Mouse (Mus musculus): ENCODE results near the gene Atp6v1g2.
"Not testable (repeated sequence)": the region's sequence is repeated elsewhere in the genome, so short reads cannot be mapped to it uniquely, and the experiment has no call there.

Atp6v1g2 gene

DNA sequence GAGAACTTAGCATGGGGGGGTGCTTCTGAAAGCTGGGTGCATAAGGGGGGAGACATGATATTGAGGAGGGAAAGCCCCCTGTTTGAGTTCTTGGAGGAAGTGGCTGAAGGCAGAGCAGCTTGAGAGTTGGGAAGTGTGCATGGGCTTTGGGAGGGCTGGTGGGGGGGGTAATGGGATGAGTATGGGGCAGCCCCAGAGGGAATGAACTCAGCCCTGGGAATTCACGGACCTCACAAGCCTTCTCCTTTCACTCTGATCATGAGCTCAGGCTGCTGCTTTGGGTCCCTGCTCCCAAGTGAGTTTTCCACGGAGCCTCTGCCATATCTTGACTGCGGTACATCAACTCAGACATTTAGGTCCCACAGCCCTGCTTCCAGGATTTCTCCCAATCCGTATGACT is 31.0 kb upstream of the Atp6v1g2 start:
- no peak for DNase-seq (ENCODE audit: low read depth, low spot score)

DNA sequence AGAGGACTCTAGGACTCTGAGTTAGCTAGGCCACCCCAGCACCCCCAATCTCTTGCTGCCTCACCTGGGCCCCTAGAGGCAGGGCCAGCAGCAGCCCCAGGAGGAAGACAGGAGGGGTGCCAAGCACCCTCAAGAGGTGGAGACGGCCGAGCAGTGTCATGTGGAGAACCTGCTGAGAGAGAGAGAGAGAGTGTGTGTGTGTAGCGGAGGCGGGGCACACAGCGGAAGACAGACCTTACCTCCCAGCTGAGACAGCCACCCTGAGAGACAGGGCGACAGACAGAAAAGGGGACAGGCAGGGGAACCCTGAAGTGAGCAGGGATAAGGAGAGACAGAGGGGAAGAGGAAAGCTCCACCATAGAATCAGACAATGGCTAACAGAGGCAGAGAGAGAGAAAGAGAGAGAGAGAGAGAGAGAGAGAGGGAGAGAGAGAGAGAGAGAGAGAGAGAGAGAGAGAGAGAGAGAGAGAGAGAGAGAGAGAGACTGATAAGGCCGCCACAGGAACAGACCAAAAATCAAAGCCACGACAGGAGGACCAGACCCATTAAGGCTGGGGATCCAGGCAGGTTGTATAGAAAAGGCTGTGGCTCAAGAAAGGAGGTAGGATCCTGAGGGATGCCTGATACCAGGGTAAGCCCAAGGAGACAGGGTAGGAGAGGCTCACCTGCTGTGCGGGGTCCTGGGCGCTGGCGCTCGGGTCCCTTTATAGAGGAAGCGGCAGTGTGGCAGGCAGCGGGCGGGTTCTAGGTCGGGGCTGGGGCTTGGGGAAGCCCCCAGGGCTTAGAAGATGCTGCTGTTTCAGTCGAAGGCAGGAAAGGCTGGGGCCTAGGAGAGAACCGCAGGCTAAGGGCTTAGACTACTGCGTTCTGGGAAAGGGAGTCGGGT is 28.7 kb upstream of the Atp6v1g2 start, which contains the start of gene Lta:
Lta (minus strand) TSS at position 858 of the 886 bp plus-strand sequence.
- no peak for DNase-seq (ENCODE audit: low read depth, low spot score)

DNA sequence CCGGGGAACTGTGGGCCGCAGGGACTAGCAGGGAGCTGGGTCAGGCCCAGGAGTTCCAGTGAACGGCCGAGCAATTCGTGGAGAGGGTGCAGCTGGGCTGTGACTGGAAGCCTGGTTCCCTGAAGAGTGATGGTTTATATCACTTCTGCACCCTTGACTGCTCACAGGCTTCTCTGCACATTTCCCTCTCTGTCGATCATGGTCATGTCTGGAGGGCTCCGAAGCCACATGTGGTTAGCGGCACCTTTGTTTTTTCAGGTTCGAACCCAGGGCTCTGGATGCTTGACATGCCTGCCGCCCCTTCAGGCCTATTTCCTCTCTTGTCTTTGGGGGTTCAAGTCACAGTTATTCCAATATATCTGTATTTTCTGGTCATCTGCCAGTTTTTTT is 28.1 kb upstream of the Atp6v1g2 start:
- no peak for DNase-seq (ENCODE audit: low read depth, low spot score)

DNA sequence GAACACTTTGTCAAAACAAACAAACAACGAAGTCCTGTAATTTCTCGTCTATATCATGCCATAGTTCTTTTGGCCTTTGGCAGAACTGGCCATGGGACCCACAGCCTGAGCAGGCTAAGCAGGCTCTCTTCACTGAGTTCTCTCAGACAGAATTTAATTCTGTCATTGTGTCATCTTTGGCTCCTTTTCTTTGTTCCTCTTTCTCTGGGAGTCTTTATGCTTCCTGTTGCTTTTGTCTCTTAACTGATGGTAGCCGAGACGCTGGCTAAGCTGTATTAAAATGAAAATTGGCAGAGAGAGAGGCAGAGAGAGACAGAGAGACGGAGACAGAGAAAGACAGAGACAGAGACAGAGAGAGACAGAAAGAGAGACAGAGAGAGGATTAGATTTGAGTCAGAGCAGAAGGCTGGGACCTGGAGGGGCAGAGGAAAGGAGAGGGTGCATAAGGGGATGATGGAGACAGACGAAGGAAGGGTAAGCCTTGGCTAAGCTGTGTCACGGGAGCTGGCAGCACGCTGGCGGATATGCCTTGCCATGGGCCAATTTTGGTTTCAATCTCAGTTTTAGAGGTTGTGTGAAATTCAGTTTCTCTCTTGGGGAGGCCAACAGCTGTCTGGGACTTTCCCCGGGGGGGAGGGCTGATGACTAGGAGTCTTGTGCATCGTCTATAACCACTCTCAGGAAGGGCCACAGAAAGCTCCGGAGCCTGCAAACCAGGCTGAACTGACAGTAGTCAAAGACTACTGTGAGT is 23.5 kb upstream of the Atp6v1g2 start:
- DNase-seq (ENCODE audit: low read depth, low spot score): no peak

DNA sequence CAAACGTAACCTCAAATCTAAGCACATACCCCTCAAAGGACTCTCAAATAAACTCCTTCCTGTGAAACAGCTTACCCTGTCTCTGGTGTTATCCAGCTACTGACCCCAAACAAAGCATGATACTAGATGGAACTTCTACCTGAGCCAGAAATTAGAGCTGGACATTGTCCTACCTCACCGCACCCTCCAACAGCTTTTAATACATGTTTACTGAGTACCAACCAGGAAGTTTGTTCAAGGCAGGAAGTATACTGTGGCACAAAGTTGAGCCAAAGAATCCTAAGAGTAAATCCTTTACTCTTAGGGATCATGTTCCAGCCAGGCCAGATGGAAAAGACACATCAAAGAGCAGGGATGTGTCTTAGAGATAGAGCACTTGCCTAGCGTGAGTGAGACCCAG is 22.9 kb upstream of the Atp6v1g2 start:
- no peak for DNase-seq (ENCODE audit: low read depth, low spot score)

DNA sequence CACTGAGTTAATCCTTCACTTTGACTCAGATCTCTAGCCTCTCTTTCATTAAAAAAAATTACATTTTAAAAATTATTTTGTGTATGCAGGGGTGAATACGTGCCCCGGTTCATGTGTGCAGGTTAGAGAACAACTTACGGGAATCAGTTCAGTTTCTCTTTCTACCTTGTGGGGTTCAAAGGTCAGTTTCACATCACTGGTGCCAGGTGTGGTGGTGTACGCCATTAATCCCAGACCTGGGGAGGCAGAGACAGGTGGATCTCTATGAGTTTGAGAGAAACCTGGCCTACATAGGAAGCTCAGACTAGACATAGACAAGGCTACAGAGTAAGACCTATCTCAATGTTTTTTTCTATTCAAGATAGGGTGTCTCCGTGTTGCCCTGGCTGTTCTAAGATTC is 20.4 kb upstream of the Atp6v1g2 start:
- DNase-seq (ENCODE audit: low read depth, low spot score): no peak

DNA sequence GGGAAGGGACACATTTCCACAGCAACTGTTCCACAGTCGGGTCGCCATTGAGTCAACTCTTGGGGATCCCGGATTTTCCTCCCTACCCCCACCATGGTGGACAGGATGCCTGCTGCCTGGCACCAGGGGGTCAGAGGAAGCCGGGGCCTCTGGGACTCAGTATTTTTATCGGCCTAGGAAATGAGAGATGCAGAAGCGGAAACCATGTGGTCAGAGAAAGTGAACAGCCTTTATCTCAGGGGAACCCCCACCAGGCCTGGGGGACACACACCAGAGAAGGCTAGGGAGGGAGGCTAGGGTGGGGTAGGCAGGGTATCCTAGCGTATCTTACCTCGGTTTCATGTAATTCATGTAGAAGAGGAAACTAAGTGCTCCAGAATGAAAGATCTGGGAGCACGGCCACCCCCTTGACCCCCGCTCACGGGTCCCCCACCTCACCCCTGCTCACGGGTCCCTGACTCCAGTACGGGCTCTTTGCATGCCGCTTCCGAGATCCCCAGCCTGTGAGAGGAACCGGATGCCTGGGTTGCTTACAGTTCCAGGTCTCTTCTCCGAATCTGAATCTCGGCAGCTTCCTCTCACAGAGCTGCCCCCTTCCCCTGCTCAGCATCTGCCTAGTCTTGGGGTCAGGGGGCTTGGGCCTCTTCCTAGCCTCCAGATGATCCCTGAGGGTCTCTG is 14.8 kb upstream of the Atp6v1g2 start:
- no peak for DNase-seq (ENCODE audit: low read depth, low spot score)

DNA sequence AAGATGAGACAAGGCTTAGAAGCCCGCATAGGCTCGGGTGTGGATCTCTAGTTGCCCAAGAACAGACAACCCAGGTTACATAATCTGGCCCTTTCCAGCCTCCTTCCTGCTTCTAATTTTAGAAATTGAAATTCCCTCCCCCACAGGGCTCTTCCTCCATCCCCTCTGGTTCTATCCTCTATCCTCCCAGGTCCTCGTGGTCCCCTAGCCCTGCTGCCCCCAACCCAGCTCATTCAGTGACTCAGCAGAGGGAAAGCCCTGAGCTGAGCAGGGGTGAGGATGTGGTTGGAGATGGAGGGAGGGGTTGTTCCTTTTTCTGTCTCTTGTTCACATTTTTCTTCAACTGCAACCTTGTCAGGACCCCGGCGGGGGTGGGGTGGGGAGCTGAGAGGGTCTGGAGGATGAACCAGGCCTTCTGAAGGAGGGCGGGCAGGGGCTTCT is 13.8 kb upstream of the Atp6v1g2 start:
- DNase-seq (ENCODE audit: low read depth, low spot score): no peak

DNA sequence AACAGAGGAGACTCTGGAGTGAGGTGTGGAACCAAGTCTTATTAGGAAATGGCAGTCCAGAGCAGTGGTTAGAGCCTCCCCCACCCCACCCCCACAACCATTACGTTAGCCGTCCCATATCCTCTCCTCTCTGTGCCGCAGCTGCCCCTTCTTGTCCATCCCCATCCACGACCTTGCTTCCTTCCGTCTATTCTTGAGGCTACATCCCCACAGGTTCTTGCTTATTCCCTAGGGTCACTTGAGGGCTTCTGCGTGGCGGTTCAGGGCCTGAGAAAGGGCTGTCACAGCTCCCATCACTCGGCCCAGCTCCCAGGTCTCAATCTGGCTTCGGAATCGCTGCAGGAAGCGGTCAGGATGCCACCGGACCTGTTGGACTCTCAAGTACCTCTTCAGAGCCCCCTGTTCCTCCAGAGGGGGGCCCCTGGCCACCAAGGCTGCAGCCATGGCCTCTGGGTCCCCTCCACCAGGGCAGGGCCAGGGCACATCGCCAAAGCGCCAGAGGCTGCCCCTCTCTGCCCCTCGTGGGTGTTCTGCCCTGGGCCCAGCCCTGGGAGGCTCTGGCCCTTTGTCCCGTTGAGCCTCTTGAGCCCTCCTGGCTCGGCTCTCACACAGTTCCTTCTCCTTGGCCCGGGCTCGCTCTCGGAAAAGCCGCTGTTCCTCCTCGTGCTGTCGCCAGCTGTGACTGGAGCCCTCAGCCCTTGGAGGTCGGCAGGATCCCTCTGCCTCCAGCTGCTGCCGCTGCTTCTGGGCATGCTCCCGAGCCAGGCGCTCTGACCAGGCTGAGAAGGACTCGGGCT is 13.1 kb upstream of the Atp6v1g2 start, which contains the start of gene Gm16181:
Gm16181 (plus strand) TSS at position 679 of the 797 bp plus-strand sequence.
- no peak for DNase-seq (ENCODE audit: low read depth, low spot score)

DNA sequence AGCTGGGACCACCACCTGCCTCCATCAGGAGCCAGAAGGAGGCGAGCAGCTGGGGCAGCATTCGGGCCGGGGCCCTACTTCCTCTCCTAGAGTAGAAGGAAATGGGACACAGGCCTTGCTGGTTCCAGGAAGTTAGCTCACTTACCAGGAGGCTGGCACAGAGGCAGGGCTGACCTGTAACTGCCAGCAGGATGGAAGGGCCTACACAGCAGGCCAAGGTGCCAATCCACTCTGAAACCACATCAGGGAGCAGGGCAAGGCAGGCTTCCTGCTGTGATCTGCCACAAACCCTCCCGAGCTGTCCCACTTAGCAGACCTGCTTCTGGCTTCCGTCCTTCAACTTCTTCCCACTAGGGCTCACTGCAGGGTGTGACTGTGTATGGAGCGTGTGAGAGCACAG is 11.2 kb upstream of the Atp6v1g2 start:
- DNase-seq (ENCODE audit: low read depth, low spot score): no peak

DNA sequence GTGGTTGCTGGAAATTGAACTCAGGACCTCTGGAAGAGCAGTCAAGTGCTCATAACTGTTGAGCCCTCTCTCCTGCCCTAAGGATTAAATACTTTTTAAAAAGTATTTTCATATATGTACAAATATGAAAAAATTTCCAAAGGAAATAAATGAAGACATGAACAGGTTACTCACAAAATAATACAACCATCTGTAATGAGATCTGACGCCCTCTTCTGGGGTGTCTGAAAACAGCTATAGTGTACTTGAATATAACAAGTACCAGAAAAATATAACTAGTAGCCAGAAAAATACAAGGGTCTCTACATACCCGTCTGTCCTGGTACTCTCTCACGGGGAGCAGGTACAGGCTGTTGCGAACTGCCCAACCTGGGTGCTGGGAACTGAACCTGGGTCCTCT is 8.8 kb upstream of the Atp6v1g2 start:
- DNase-seq (ENCODE audit: low read depth, low spot score): no peak

DNA sequence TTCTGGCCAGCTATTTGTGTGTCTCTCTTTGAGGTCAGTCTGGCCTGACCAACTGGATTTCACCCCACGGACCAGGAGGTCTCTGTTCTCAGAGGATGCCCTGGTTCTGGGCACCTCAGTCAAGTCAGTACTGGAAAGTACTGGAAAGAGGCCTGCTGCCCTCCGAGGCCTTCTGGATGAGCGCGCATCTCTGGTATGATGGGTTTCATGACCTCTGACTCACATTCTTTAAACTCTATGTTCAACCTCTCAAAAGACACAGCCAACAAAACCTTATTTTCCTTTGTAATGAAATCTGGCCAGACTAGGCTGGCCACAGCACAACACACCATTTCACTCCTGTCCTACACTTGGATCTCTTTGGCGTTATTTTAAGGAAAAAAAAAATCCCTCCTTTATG is 8.0 kb upstream of the Atp6v1g2 start:
- no peak for DNase-seq (ENCODE audit: low read depth, low spot score)

DNA sequence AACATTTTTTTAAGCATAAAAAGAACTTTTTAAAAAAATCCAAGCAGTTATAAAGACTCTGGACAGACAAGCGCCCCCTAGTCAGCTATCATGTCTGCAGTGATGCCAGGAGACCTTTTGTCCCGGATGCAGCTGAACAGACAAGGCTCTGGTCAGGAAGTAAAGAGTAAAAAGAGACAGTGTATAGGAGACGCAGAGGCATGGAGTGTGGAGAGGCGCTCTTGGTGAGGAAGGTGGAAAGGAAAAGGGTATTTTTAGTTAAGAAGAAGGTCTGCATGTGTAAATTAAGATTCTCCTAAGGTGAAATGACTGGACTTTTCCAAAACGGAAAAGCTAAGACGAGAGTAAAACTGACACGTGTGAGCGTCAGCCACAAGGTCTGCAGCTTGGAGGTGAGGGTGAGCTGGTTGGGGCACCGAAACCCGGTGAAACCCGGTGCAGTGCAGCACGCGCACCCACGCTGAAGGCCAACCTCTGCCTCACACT is 6.9 kb upstream of the Atp6v1g2 start:
- DNase-seq (ENCODE audit: low read depth, low spot score): no peak

DNA sequence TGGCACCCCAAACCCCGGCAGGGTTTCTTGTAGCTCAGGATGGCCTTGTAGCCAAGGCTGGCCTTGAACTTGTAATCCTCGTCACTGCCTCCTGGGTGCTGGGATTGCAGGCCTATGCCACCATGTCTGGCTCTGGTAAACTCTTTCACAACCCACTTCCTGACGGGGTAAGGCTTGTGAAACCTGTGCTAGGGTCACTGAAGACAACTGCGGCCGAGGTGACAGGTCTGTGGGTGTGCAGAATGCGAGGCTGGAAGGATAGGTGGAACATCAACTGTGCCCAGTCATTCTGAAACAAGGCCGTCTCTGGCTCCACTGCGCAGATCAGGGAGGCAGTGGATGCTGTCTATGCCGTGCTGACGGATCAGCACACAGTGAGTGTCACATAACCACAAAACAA is 2.4 kb upstream of the Atp6v1g2 start:
- DNase-seq (ENCODE audit: low read depth, low spot score): no peak

DNA sequence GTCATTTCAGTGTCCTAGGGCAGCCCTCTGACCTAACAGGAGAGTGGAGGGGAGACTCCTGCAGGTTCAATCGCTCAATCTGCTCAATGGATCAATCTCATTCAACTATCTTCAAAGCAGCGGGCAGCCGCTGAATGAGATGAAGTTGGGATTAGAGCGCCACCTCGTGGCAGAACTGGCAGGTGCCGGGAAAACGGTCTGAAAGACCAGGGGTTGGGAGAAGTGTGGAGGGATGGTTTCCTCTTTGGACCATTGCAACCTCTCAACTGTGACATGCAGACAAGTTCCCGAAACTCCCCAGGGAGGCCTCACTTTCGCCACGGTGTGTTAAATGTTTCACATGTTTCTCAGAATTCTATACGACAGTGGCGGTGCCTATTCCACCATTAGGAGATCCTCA is 1.4 kb upstream of the Atp6v1g2 start:
- no peak for DNase-seq (ENCODE audit: low read depth, low spot score)

DNA sequence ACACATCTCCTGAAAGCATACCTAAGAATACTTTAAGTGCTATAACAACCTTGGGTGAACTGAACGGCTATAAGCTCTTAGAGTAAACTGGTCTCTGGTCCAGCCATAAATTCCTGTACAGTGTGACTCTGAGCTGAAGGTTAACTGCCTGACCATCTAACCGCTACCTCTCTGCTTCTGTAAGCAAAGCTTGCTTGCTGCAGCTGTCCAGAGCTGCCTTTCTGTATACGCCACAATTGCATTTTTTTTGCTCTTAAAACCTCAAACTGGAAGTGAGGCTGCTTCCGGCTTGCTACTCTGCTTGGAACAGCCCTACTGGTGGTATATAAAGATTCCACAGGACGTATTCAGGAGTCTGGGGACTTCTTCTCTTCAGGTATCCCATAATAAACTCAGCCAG is 801 bp upstream of the Atp6v1g2 start:
- no peak for DNase-seq (ENCODE audit: low read depth, low spot score)

DNA sequence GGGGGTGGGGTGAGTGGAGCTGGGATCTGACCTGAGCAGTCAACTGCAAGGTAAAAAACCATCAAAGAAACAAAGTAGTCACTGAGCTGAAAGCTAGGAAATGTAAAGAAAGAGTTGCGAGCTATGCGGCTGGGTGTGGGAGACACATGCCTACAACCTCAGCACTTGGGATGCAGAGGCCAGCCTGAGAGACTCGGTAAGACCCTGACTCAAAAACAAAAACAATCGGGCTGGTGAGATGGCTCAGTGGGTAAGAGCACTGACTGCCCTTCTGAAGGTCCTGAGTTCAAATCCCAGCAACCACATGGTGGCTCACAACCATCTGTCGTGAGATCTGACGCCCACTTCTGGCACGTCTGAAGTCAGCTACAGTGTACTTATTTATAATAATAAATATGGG is 630 bp downstream of the Atp6v1g2 start:
- not testable (repeated sequence) for DNase-seq (ENCODE audit: low read depth, low spot score)

DNA sequence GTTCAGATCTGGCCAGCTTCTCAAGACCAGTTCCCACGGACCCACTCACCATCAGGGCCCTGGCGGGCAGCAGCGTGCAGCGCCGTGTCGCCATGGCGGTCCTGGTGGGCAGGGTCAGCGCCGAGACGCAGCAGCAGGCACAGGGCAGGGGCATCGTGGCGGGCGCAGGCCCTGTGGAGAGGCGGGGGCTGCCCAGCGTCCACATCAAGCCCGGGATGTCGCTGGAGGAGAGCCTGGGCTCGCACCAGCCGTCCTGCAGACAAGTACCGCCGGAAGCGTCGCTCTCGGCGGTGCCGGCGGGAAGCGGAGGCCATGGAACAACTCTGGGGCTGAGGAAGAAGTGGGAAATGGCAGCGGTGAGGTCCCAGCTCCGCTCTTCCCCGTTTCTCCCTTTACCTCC is 1.4 kb downstream of the Atp6v1g2 start:
- DNase-seq (ENCODE audit: low read depth, low spot score): no peak

DNA sequence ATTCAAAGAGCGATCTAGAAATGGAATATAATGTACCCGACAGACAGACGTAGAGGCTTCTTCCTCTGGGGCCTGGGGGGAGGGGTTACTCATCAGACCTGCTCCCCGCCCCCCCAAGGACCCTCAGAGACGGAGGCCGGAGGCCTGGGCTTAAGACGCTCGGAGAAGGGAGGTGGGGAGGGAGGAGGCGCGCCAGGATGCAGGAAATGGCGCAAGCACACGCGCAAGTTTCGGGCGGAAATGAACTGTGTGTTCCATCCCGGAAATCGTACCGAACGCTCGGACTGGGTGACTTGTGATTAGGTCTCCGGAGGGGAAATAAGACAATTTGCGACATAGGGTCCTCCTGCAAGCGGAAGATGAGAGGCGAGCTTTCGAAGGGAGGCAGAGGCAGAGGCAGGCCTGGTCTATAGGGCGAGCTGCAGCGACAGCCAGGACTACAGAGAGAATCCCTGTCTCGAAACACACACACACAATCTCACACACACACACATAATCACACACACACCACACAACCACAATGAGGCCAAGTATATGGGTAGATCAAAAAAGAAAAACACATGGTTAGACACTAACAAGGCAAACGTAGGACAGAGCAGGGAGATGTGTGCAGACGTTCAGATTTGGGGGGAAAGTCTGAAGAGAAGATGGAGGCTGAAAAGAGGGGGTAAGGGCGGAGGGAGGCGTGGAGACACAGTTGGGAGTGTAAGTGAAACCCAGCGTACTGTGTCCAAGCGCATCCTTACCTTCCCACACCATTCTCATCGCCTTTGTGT is 2.3 kb downstream of the Atp6v1g2 start, which contains the start of gene Nfkbil1:
Nfkbil1 (minus strand) TSS at position 179 of the 776 bp plus-strand sequence.
- DNase-seq (ENCODE audit: low read depth, low spot score): peak; percentile 92

DNA sequence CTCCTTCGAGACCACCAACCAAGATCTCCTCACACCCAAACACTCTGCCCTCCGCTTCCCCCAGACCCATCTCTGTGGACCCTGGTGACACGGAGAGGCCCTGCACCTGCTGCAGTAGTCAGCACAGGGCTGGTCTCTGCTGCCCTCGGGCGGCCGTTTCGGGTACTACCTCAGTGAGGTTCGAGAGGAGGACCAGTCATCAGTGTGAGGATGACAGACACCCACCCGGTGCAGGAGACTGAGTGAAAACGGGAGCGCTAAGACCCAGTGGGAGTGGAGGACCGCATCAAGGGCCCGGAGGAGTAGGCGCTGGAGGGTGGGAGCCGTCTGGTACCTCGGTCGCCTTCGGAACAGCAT is 2.9 kb downstream of the Atp6v1g2 start:
- DNase-seq (ENCODE audit: low read depth, low spot score): peak; percentile 84

Data from skeletal muscle tissue, adult 2 months (tissue).